Mouse (Mus musculus) gastrocnemius, adult 2 months (tissue): ENCODE data around the gene Olfr1420. TPM values are rescaled to one million over a fixed set of nuclear protein-coding genes. Genes with fewer than 3 reads are reported as not detected.
"Not testable (repeated sequence)": the region's sequence is repeated elsewhere in the genome, so short reads cannot be mapped to it uniquely, and the experiment has no call there.

Experiments used
- DNase-seq: peaks from one replicate; pipeline ENCODE4 v3.0.0; 2022
- H3K27ac ChIP-seq: fragments of 200-600 bp; 2 replicates; pipeline ENCODE4 v1.8.1; 2022; ENCODE audit warnings: mild to moderate bottlenecking
- H3K4me3 ChIP-seq: fragments of 200-600 bp; 2 replicates; pipeline ENCODE4 v1.8.1; 2022; ENCODE audit warnings: mild to moderate bottlenecking, moderate library complexity
- CTCF ChIP-seq: fragments of 200-600 bp; IDR thresholded peaks from 2 replicates; pipeline ENCODE4 v1.8.1; 2022; ENCODE audit warnings: antibody characterized with exemption, mild to moderate bottlenecking, moderate library complexity
- intact Hi-C: fragments of 180-260 bp; cut with DNase I; formaldehyde crosslinking; loops from one replicate; pipeline ENCODE4 v1.15.1; 2025
- microRNA-seq: library from miRNA; unstranded; fragments of <30 nt; microRNA quantifications from one replicate; pipeline ENCODE4 v1.2.0, GENCODE M21; 2021
- total RNA-seq, 2 experiments: library from RNA; stranded (reverse); gene quantifications; 2 replicates each; pipeline ENCODE4 v1.2.3; 2021

The Olfr1420 gene
- total RNA-seq, 2 experiments from 2014 or later: not detected

DNA sequence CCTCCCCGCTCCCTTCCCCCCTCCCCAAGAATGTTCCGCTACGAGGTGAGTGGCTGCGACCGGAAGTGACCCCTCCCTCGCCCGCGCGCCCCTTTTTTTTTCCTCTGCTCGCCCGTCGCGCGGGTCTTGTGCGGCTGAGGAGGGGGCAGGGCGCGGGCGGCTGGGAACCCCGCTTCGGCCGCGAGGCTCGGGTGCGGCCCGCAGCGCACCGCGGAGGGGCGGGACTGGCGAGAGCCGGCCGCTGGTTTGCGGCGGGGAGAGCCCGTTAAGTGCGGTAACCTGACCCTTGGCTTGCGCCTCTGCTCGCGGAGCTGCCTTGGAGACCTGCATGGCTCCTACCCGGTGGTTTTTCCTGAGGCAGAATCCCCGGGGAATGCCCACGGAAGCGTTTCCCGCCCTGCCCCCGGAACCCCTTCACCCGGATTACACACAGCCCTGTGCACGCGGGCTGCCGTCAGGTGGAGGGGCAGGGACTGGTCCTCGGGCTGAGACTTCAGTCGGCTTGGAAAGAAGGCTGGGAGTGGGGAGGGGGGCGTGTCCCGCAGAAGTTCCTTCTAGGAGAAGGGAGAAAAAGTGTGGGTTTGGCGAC is 26.3 kb downstream of the Olfr1420 start:
- intact Hi-C loops: loop anchor here (2.0 to 5.0 kb wide), 2 partner anchors 98 to 140 kb away; partner anchors contain the start of gene Mrpl16
- TF ChIP-seq CTCF: no peak
- peak overlapping the region; percentile 92 for H3K4me3 ChIP-seq
- peak overlapping the region; percentile 99 for H3K27ac ChIP-seq
- peak; percentile 83 for DNase-seq

DNA sequence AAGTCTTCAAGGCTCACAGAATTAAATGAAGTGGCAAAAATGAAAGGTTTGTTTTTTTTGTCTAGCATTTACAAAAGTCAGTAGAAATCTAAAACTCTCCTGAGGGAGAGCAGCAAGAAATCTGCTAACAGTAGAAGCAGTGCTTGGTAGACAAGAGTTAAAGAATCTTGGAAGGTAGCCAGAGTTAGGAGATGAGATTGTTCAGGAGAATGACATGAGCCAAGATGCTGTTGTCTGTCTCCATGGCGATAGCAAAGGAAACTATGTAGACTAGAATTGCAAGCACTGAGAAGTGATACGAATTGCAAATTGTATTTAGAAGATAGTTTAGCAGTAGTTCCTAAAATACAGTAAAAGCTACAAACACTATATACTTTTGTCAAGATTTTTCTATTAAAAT is 29.4 kb downstream of the Olfr1420 start:
- intact Hi-C loops: no loop called here
- DNase-seq: no peak

GRCm38 (mm10) chr19:11922068-11922467 is 35.7 kb downstream of the Olfr1420 start:
- no peak for DNase-seq
- intact Hi-C loops: loop anchor here (5.0 kb wide), 1 partner anchor 40 kb away; no protein-coding TSS in a partner anchor
- no peak for TF ChIP-seq CTCF
- Histone ChIP-seq H3K27ac (no peak overlapping the region), H3K4me3 (no peak overlapping the region)

More for the DNA sequence above, 29.4 kb downstream of the Olfr1420 start:
- TF ChIP-seq CTCF: no peak
- no peak overlapping the region for H3K4me3 ChIP-seq
- H3K27ac ChIP-seq: no peak overlapping the region

DNA sequence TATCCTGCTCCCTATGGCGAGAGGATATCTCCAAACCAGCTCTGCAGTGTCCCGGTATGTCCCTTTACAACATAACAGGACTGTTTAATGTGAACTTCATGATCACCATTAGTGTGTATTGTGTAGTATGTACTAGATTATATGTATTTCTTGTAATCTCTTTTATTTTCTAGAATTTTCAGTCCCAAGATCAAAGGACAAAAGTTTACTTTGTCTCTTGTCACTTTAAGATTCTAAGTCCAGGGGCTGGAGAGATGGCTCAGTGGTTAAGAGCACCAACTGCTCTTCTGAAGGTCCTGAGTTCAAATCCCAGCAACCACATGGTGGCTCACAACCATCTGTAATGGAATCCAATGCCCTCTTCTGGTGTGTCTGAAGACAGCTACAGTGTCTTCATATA is 36.1 kb downstream of the Olfr1420 start:
- H3K27ac ChIP-seq, DNase-seq, H3K4me3 ChIP-seq: not testable (repeated sequence)
- intact Hi-C loops: loop anchor here (5.0 kb wide), 1 partner anchor 40 kb away; no protein-coding TSS in a partner anchor

- H3K4me3 ChIP-seq: no peak overlapping the region
- no peak for TF ChIP-seq CTCF
- intact Hi-C loops: no loop called here
- no peak for DNase-seq
- no peak overlapping the region for H3K27ac ChIP-seq
Measured at GRCm38 (mm10) chr19:11926380-11926779, 40.0 kb downstream of the Olfr1420 start.

DNA sequence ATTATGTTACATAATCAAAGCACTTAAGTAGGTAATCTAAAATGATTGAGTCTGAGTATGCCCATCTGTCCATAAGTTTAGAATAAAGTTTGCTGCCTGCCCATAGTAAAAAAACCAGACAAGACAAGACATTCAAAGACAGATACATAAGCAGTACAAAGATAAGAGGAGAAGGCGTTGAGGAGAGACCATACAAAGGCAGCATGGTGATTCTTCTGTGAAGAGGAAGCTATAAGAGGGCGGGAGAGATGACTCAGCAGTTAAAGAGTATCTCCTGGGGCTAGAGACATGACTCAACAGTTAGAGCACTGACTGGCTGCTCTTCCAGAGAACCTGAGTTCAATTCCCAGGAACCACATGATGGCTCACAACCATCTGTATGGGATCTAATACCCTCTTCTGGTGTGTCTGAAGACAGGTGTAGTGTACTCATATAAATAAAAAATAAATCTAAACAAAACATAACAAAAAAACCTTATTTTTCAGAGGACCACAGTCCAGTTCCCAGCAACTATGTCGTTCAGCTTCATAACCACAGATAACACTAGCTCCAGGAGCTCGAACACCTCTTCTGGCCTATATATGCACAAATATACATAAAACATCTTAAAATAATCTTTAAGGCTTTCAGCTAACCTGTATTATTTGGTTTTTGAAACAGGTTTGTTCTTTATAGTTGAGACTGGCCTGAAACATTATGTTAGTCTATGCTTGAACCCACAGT is 41.8 kb downstream of the Olfr1420 start:
- H3K4me3 ChIP-seq: no peak overlapping the region
- intact Hi-C loops: no loop called here
- TF ChIP-seq CTCF: no peak
- no peak for DNase-seq
- no peak overlapping the region for H3K27ac ChIP-seq

- H3K27ac ChIP-seq, H3K4me3 ChIP-seq, DNase-seq, intact Hi-C loops: not testable (repeated sequence)
Measured at GRCm38 (mm10) chr19:11946460-11946859, 60.1 kb downstream of the Olfr1420 start.

Small RNA genes lying within 50 kb of the gene (microRNA-seq; reads per million reads assigned to microRNA genes)
- gene Mir6994: not detected

Other genes starting within 250 kb of the Olfr1420 start
- gene Ms4a3, start 245.7 kb upstream of the Olfr1420 start, total RNA-seq: not detected
- gene Oosp2, start 226.0 kb upstream of the Olfr1420 start, total RNA-seq: not detected
- not detected for gene Oosp1, start 195.4 kb upstream of the Olfr1420 start, total RNA-seq
- gene Oosp3, start 189.5 kb upstream of the Olfr1420 start, total RNA-seq: not detected
- gene Gif, start 139.0 kb upstream of the Olfr1420 start, total RNA-seq: not detected
- 10 to 100 TPM; 51.6 to 69.4 TPM for gene Mrpl16, start 116.2 kb upstream of the Olfr1420 start, total RNA-seq
- gene Stx3, start 67.2 kb upstream of the Olfr1420 start, total RNA-seq: 1 to 10 TPM; 1.7 to 2.6 TPM
- not detected for gene Olfr1417, start 47.3 kb upstream of the Olfr1420 start, total RNA-seq
- not detected for gene Olfr1418, start 25.5 kb upstream of the Olfr1420 start, total RNA-seq
- not detected for gene Olfr1419, start 11.5 kb upstream of the Olfr1420 start, total RNA-seq
- gene Patl1, start 25.8 kb downstream of the Olfr1420 start, total RNA-seq: 10 to 100 TPM; 24.3 to 29.3 TPM
- gene Osbp, start 79.4 kb downstream of the Olfr1420 start, total RNA-seq: 10 to 100 TPM; 54.3 to 62.9 TPM
- gene Olfr1423, start 154.8 kb downstream of the Olfr1420 start, total RNA-seq: not detected
- gene Olfr1424, start 176.1 kb downstream of the Olfr1420 start, total RNA-seq: not detected
- not detected for gene Olfr1425, start 191.2 kb downstream of the Olfr1420 start, total RNA-seq
- not detected for gene Olfr1426, start 205.4 kb downstream of the Olfr1420 start, total RNA-seq
- gene Olfr1427, start 216.8 kb downstream of the Olfr1420 start, total RNA-seq: not detected
- not detected for gene Olfr1428, start 229.3 kb downstream of the Olfr1420 start, total RNA-seq
- not detected for gene Olfr76, start 236.6 kb downstream of the Olfr1420 start, total RNA-seq